Mouse (Mus musculus): ENCODE measurements at regions not wholly inside any gene's neighbourhood (a gene's known extent, or its start where the extent isn't known, plus 50 kb on each side); places are given as distances from the start of the nearest gene placed in this dataset.

GRCm38 (mm10) chr2:74981856-74982255, 156.3 kb downstream of the Mtx2 start:
- no peak for DNase-seq

GRCm38 (mm10) chr2:74993802-74994201, 168.2 kb downstream of the Mtx2 start:
- no peak for DNase-seq

GRCm38 (mm10) chr2:74994998-74995397, 169.4 kb downstream of the Mtx2 start:
- peak in 1 of 2 experiments; percentile 11 for DNase-seq

- no peak for DNase-seq
Measured at GRCm38 (mm10) chr2:74997736-74998135, 172.1 kb downstream of the Mtx2 start.

GRCm38 (mm10) chr2:75000368-75000796, 174.8 kb downstream of the Mtx2 start:
- peak in 1 of 2 experiments; percentile 9 for DNase-seq

GRCm38 (mm10) chr2:75002562-75002961, 177.0 kb downstream of the Mtx2 start:
- DNase-seq, result peak in 1 of 2 experiments; percentile 18

- no peak for DNase-seq
Measured at GRCm38 (mm10) chr2:75008116-75008515, 182.5 kb downstream of the Mtx2 start.

GRCm38 (mm10) chr2:75010647-75011046, 185.0 kb downstream of the Mtx2 start:
- DNase-seq, result no peak

- DNase-seq, result no peak
Measured at GRCm38 (mm10) chr2:75012046-75012445, 186.4 kb downstream of the Mtx2 start.

- DNase-seq, result no peak
Measured at GRCm38 (mm10) chr2:75014994-75015728, 189.6 kb downstream of the Mtx2 start.

- peak; percentile 45 to 53 for DNase-seq
Measured at GRCm38 (mm10) chr2:75019459-75019858, 193.9 kb downstream of the Mtx2 start.

- DNase-seq, result peak; percentile 59 to 67
Measured at GRCm38 (mm10) chr2:75021639-75022038, 196.0 kb downstream of the Mtx2 start.

GRCm38 (mm10) chr2:75028151-75028550, 202.5 kb downstream of the Mtx2 start:
- no peak for DNase-seq

- no peak for DNase-seq
Measured at GRCm38 (mm10) chr2:75029089-75029693, 203.6 kb downstream of the Mtx2 start.

GRCm38 (mm10) chr2:75034708-75035107, 209.1 kb downstream of the Mtx2 start:
- DNase-seq, result no peak

GRCm38 (mm10) chr2:75039066-75039465, 213.5 kb downstream of the Mtx2 start:
- no peak for DNase-seq

GRCm38 (mm10) chr2:75046892-75047291, 221.3 kb downstream of the Mtx2 start:
- DNase-seq, result no peak

GRCm38 (mm10) chr2:75048071-75048470, 222.5 kb downstream of the Mtx2 start:
- DNase-seq, result no peak

- peak; percentile 21 to 51 for DNase-seq
Measured at GRCm38 (mm10) chr2:75054474-75055186, 229.0 kb downstream of the Mtx2 start.

- DNase-seq, result peak; percentile 46 to 76
Measured at GRCm38 (mm10) chr2:75055187-75055543, 229.6 kb downstream of the Mtx2 start.

- no peak for DNase-seq
Measured at GRCm38 (mm10) chr2:75061009-75061408, 235.4 kb downstream of the Mtx2 start.

- DNase-seq, result peak in 1 of 2 experiments; percentile 17
Measured at GRCm38 (mm10) chr2:75061456-75062188, 236.0 kb downstream of the Mtx2 start.

GRCm38 (mm10) chr2:75062189-75062510, 236.5 kb downstream of the Mtx2 start:
- DNase-seq, result no peak

All from kidney, postnatal 36 days (tissue).